In the genomic region with DNA sequence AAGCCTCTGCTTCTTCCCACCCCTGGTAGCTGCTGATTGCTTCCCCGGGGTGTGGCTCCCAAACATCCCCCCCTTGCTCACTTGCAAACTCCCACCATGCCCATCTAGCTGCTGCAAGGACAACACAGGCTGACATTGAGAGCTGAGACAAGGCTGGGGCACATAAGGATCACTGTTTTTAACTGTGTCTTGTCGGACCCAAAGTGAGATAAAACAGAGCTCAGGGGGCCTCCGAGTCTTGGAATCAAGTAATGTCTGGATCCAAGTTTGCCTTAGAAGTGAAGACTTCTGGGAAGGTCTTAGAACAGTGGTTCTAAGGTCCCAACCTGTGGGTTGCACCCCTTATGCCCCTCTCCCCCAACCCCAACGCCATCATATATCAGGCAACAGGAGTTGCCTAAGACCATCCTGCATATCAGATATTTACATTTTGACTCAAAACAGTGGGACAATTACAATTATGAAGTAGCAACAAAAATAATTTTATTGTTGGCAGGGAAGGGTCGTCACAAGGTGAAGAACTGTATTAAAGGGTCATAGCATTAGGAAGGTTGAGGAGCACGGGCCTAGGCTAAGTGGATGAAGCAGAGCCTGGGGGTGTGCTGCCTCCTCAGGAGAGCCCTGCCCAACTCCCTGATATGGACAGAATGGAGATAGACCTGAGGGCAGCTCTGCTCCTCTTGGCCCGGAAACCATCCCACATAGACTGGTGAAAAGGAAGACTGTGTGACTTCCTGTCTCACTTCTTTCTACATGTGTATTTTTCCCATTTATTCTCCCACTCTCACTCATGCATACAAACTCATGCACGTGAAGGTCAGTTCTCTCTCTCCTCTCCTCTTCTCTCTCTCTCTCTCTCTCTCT, we compare ENCODE assay signal across 8 mouse cellular contexts. TPM values are rescaled to one million over a fixed set of nuclear protein-coding genes. Genes with fewer than 3 reads are reported as not detected.
DNase-seq lines count a peak whose midpoint lies in the region; ATAC-seq and TF ChIP-seq lines count a peak whose summit lies in the region.
"Not testable (repeated sequence)": the region's sequence is repeated elsewhere in the genome, so short reads cannot be mapped to it uniquely, and the experiment has no call there.

No protein-coding gene starts in this region.

- H3K9me3 ChIP-seq in lung, postnatal 0 days (ENCODE audit: low read length); neural tube, embryonic 15.5 days (replicated peaks): not testable (repeated sequence)

- 87% methylated on average over 3 of the region's 8 CpGs for WGBS in lung, postnatal 0 days
- WGBS in neural tube, embryonic 15.5 days, result 89% methylated on average over 4 of the region's 8 CpGs

- H3K4me3 ChIP-seq in left cerebral cortex, adult 2 months; lung, postnatal 0 days (ENCODE audit: low read depth, low read length); neural tube, embryonic 15.5 days (replicated peaks): not testable (repeated sequence)

- not testable (repeated sequence) for H3K4me1 ChIP-seq in lung, postnatal 0 days (ENCODE audit: insufficient read depth, low read depth, low read length); neural tube, embryonic 15.5 days

- intact Hi-C loops in left cerebral cortex, adult 2 months (cut with DNase I), result not testable (repeated sequence)

- H3K9ac ChIP-seq in lung, postnatal 0 days (replicated peaks; ENCODE audit: low read depth); neural tube, embryonic 15.5 days (replicated peaks): not testable (repeated sequence)

- not testable (repeated sequence) for H3K27ac ChIP-seq in left cerebral cortex, adult 2 months; lung, postnatal 0 days (ENCODE audit: low read length); neural tube, embryonic 15.5 days (replicated peaks)

- H3K4me2 ChIP-seq in lung, postnatal 0 days (replicated peaks; ENCODE audit: low read depth, low read length); neural tube, embryonic 15.5 days: not testable (repeated sequence)

- peak; percentile 55; the same call in 1 of the 2 replicates for ATAC-seq in erythroblast, adult 5-6 weeks (replicated peaks; ENCODE audit: low FRiP score, poor library complexity, severe bottlenecking)
- peak; percentile 21 for ATAC-seq in inflammation-experienced regulatory T-cells, adult 6 months
- ATAC-seq in lung, postnatal 0 days, result peak; percentile 53
- ATAC-seq in neural tube, embryonic 15.5 days (ENCODE audit: low FRiP score), result peak; percentile 75; the same call in 1 of the 2 replicates

- H3K27me3 ChIP-seq in lung, postnatal 0 days (replicated peaks; ENCODE audit: insufficient read depth, low read length); neural tube, embryonic 15.5 days (replicated peaks): not testable (repeated sequence)

- not testable (repeated sequence) for H3K36me3 ChIP-seq in lung, postnatal 0 days (ENCODE audit: insufficient read depth, low read length); neural tube, embryonic 15.5 days

- not testable (repeated sequence) for TF ChIP-seq CTCF in left cerebral cortex, adult 2 months (IDR thresholded peaks at IDR 0.05); lung, postnatal 0 days (IDR thresholded peaks at IDR 0.05)

- not testable (repeated sequence) for TF ChIP-seq EP300 in lung, postnatal 0 days (IDR thresholded peaks at IDR 0.05)

- peak; percentile 21 for DNase-seq in adrenal gland, adult 2 months
- DNase-seq in heart, adult 18-20 months, result peak; percentile 26 to 29
- peak; percentile 39 to 43 for DNase-seq in left cerebral cortex, adult 2 months (ENCODE audit: extremely low spot score in 1 of 2, low spot score in 2 of 2)
- not testable (repeated sequence) for DNase-seq in lung, postnatal 0 days (ENCODE audit: low spot score)
- peak; percentile 19 for DNase-seq in thymus, postnatal 25 days

RNA-seq across cellular contexts. Expression of a gene that starts 16.0 kb away (rescaled TPM):
- 1 to 10 TPM in 1 of 2 experiments, under 1 TPM in 1; 0.41 to 1.2 TPM for total RNA-seq in adrenal gland, adult 2 months (2021)
- polyA plus RNA-seq in adrenal gland, adult 2 months (2012; rRNA removed), result not detected in 2 replicates
- total RNA-seq in erythroblast, adult 5-6 weeks (2015; ENCODE audit: low replicate concordance), result not detected in 2 replicates
- not detected in 2 replicates for total RNA-seq in erythroblast, adult 5-6 weeks (2017; ENCODE audit: low replicate concordance)
- under 1 TPM; 0.28 to 0.69 TPM for total RNA-seq in heart, adult 18-20 months (2021)
- under 1 TPM in 1 of 3 experiments, not detected in 2; 0.17 TPM for polyA plus RNA-seq in inflammation-experienced regulatory T-cells, adult 6 months (2017; shearing (Covaris generic))
- 1 to 10 TPM; 2.5 to 2.9 TPM for total RNA-seq in left cerebral cortex, adult 2 months (2021)
- not detected in 2 replicates for polyA plus RNA-seq in lung, postnatal 0 days (2015; fragmentation: Nextera tagmentation; extraction: Ambion mirVana)
- 0.10 and 0.27 TPM in 2 replicates for polyA plus RNA-seq in neural tube, embryonic 15.5 days (2015; fragmentation: Nextera tagmentation; extraction: Ambion mirVana)

Comparison
In these comparisons a context has a peak if more than half of its experiments do, and no peak if none do; other contexts are left out.
1. ATAC-seq: peak in every context shown above with its lines; median percentile 75 in neural tube, embryonic 15.5 days; 55 in erythroblast, adult 5-6 weeks; 53 in lung, postnatal 0 days; 21 in inflammation-experienced regulatory T-cells, adult 6 months.